Mouse (Mus musculus) left cerebral cortex, postnatal 14 days (tissue): ENCODE measurements at regions not wholly inside any gene's neighbourhood (a gene's known extent, or its start where the extent isn't known, plus 50 kb on each side); places are given as distances from the start of the nearest gene placed in this dataset.

Experiments used
- DNase-seq, 2 experiments: peaks; one replicate each; pipeline ENCODE4 v3.0.0; 2021 to 2022; ENCODE audit warnings: low spot score in 2 of 2, mixed read lengths in 1 of 2
- intact Hi-C: fragments of 180-260 bp; cut with DNase I; formaldehyde crosslinking; loops from one replicate; pipeline ENCODE4 v1.15.1; 2025

DNA sequence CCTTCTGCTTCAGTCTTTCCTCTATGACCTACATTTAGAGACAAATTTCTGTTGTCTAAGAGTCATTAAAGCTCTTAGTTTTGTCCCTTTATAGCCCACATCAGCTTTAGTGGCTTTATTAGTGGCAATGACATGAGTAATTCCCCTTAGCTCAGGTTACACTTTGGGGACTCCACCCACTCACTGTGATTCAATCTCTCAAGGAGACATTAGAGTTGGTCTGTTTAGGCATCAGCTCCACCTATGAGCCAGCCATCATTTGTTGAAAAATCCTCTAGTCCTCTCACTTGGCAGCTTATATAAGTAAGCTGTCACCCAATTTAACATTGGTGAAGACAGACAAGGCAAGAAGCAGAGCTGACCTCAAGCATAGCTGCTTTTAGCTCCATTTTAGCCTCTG lies 151.3 kb upstream of the Impad1 start:
- intact Hi-C loops, result no loop called here
- DNase-seq, result no peak

GRCm38 (mm10) chr4:4925741-4926140 lies 132.6 kb upstream of the Impad1 start:
- DNase-seq, result no peak
- intact Hi-C loops, result no loop called here

- intact Hi-C loops, result no loop called here
- DNase-seq, result peak; percentile 7 to 28
Measured at GRCm38 (mm10) chr4:4920256-4920655, 127.1 kb upstream of the Impad1 start.

- intact Hi-C loops, result no loop called here
- DNase-seq, result peak in 1 of 2 experiments; percentile 8
Measured at GRCm38 (mm10) chr4:4875257-4875656, 82.1 kb upstream of the Impad1 start.

DNA sequence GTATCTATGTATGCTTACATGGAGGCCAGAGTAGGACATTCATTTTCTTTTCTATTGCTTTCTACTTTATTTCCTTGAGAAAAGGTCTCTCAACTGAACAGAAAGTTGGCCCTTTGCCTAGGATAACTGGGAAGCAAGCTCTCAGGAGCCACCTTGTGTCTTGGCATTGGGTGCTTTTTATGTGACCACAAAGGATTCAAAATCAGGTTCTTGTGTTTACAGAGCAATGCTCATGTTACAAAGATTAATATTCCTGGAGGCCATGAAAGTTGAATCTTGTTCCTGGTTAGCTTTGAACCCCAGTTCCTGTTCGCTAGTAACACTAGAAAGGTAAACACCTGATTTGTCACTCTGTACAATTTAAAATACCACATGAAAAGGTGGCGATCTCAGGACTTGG lies 65.2 kb upstream of the Impad1 start:
- intact Hi-C loops, result no loop called here
- DNase-seq, result no peak
